Mouse (Mus musculus) kidney, adult 18-20 months (tissue): Measurements from ENCODE around the gene Duox1.

ENCODE experiments used
- DNase-seq: peaks from one replicate; pipeline ENCODE4 v3.0.0; 2021

The Duox1 gene

GRCm38 (mm10) chr2:122315372-122315771, at the start of gene Duox1:
Gene Duox1 (plus strand): TSS chr2:122315672.
- DNase-seq: no peak

GRCm38 (mm10) chr2:122266407-122267193, 48.9 kb upstream of the Duox1 start:
- peak; percentile 29 for DNase-seq

- no peak for DNase-seq
These were observed 36.7 kb upstream of the Duox1 start for GRCm38 (mm10) chr2:122278769-122279168.

GRCm38 (mm10) chr2:122284091-122284490, 31.4 kb upstream of the Duox1 start:
- DNase-seq: no peak

GRCm38 (mm10) chr2:122286137-122286536, 29.3 kb upstream of the Duox1 start:
- DNase-seq: no peak

GRCm38 (mm10) chr2:122294916-122295315, 20.6 kb upstream of the Duox1 start:
- DNase-seq: no peak

GRCm38 (mm10) chr2:122297271-122298095, 18.0 kb upstream of the Duox1 start:
- DNase-seq: peak; percentile 4

- no peak for DNase-seq
These were observed 17.4 kb upstream of the Duox1 start, which contains the start of gene Duox2 for GRCm38 (mm10) chr2:122298096-122298499. Gene Duox2 (minus strand): TSS chr2:122298449.

GRCm38 (mm10) chr2:122298596-122299490, 16.6 kb upstream of the Duox1 start, which contains the start of gene Duoxa2:
Gene Duoxa2 (plus strand): TSS chr2:122298900.
- peak; percentile 27 for DNase-seq

- DNase-seq: no peak
These were observed 15.4 kb upstream of the Duox1 start for GRCm38 (mm10) chr2:122299911-122300655.

GRCm38 (mm10) chr2:122300656-122301020, 14.8 kb upstream of the Duox1 start:
- no peak for DNase-seq

GRCm38 (mm10) chr2:122301081-122301920, 14.2 kb upstream of the Duox1 start:
- DNase-seq: peak; percentile 41

- no peak for DNase-seq
These were observed 13.4 kb upstream of the Duox1 start for GRCm38 (mm10) chr2:122301921-122302573.

GRCm38 (mm10) chr2:122302574-122303241, 12.8 kb upstream of the Duox1 start:
- peak; percentile 79 for DNase-seq

GRCm38 (mm10) chr2:122304544-122304943, 10.9 kb upstream of the Duox1 start:
- no peak for DNase-seq

- no peak for DNase-seq
These were observed 10.2 kb upstream of the Duox1 start for GRCm38 (mm10) chr2:122305097-122305892.

- DNase-seq: no peak
These were observed 9.3 kb upstream of the Duox1 start for GRCm38 (mm10) chr2:122306184-122306583.

GRCm38 (mm10) chr2:122309647-122310046, 5.8 kb upstream of the Duox1 start:
- no peak for DNase-seq

- no peak for DNase-seq
These were observed 3.9 kb upstream of the Duox1 start for GRCm38 (mm10) chr2:122311561-122311960.
